Mouse (Mus musculus) heart, postnatal 25 days (tissue): ENCODE results near the gene Usp4. TPM values are rescaled to one million over a fixed set of nuclear protein-coding genes. Genes with fewer than 3 reads are reported as not detected.

ENCODE experiments used
- DNase-seq: peaks from one replicate; pipeline ENCODE4 v3.0.0; 2022; ENCODE audit warnings: low spot score
- intact Hi-C: fragments of 180-260 bp; cut with DNase I; formaldehyde crosslinking; loops from one replicate; pipeline ENCODE4 v1.15.1; 2025
- total RNA-seq, 2 experiments: library from RNA; stranded (reverse); gene quantifications; 2 replicates each; pipeline ENCODE4 v1.2.3; 2021

Gene Usp4
- total RNA-seq, 2 experiments from 2014 or later: 71.1 to 71.4 TPM

- intact Hi-C loops: loop anchor here (5.0 kb wide), 1 partner anchor 54 kb away; no protein-coding TSS in a partner anchor
- DNase-seq: no peak
Measured at GRCm38 (mm10) chr9:108398324-108398723, 50.7 kb downstream of the Usp4 start.

- peak; percentile 34 for DNase-seq
- intact Hi-C loops: no loop called here
Measured at GRCm38 (mm10) chr9:108401186-108401960, 53.7 kb downstream of the Usp4 start.

GRCm38 (mm10) chr9:108403081-108403480, 55.4 kb downstream of the Usp4 start:
- intact Hi-C loops: no loop called here
- DNase-seq: no peak

GRCm38 (mm10) chr9:108404451-108404850, 56.8 kb downstream of the Usp4 start:
- DNase-seq: no peak
- intact Hi-C loops: no loop called here

- intact Hi-C loops: no loop called here
- DNase-seq: no peak
Measured at GRCm38 (mm10) chr9:108409535-108409934, 61.9 kb downstream of the Usp4 start.

GRCm38 (mm10) chr9:108411381-108411942, 63.8 kb downstream of the Usp4 start:
- intact Hi-C loops: no loop called here
- DNase-seq: no peak

- intact Hi-C loops: no loop called here
- no peak for DNase-seq
Measured at GRCm38 (mm10) chr9:108412221-108412620, 64.6 kb downstream of the Usp4 start.

- intact Hi-C loops: no loop called here
- no peak for DNase-seq
Measured at GRCm38 (mm10) chr9:108428384-108428783, 80.7 kb downstream of the Usp4 start, which contains the start of gene Ccdc36. TSS of gene Ccdc36 (minus strand) at chr9:108428484.

- DNase-seq: no peak
- intact Hi-C loops: no loop called here
Measured at GRCm38 (mm10) chr9:108431431-108432067, 83.9 kb downstream of the Usp4 start.

- intact Hi-C loops: no loop called here
- DNase-seq: no peak
Measured at GRCm38 (mm10) chr9:108436182-108436581, 88.5 kb downstream of the Usp4 start, which contains the start of gene BC048562. TSS of gene BC048562 (plus strand) at chr9:108436482.

- no peak for DNase-seq
- intact Hi-C loops: no loop called here
Measured at GRCm38 (mm10) chr9:108439176-108439575, 91.5 kb downstream of the Usp4 start.

GRCm38 (mm10) chr9:108440485-108440884, 92.8 kb downstream of the Usp4 start:
- no peak for DNase-seq
- intact Hi-C loops: no loop called here

- intact Hi-C loops: no loop called here
- DNase-seq: no peak
Measured at GRCm38 (mm10) chr9:108441236-108441919, 93.7 kb downstream of the Usp4 start.

Other genes with a start within 250 kb of the Usp4 start
- under 1 TPM; 0.03 TPM for gene Bsn, start 157.5 kb upstream of the Usp4 start, total RNA-seq
- 100 to 1,000 TPM; 328 to 348 TPM for gene Dag1, start 83.9 kb upstream of the Usp4 start, total RNA-seq
- 10 to 100 TPM; 20.3 to 24.2 TPM for gene Nicn1, start 57.4 kb upstream of the Usp4 start, total RNA-seq
- 1 to 10 TPM; 4.9 to 6.6 TPM for gene Amt, start 51.0 kb upstream of the Usp4 start, total RNA-seq
- 100 to 1,000 TPM; 225 to 248 TPM for gene Rhoa, start 41.7 kb upstream of the Usp4 start, total RNA-seq
- 10 to 100 TPM; 39.2 to 47.2 TPM for gene Tcta, start 41.7 kb upstream of the Usp4 start, total RNA-seq
- gene Gpx1, start 8.9 kb upstream of the Usp4 start, total RNA-seq: 100 to 1,000 TPM; 108 to 130 TPM
- gene 1700102P08Rik, start 45.0 kb downstream of the Usp4 start, total RNA-seq: under 1 TPM; 0.73 to 0.78 TPM
- gene Ccdc36, start 80.6 kb downstream of the Usp4 start, total RNA-seq: not detected
- gene BC048562, start 88.6 kb downstream of the Usp4 start, total RNA-seq: not detected
- gene Ccdc71, start 112.7 kb downstream of the Usp4 start, total RNA-seq: 10 to 100 TPM; 25.8 to 26.4 TPM
- gene Klhdc8b, start 113.7 kb downstream of the Usp4 start, total RNA-seq: 10 to 100 TPM in 1 of 2 experiments, 1 to 10 TPM in 1; 9.5 to 10.1 TPM
- gene Lamb2, start 131.9 kb downstream of the Usp4 start, total RNA-seq: 100 to 1,000 TPM; 354 to 360 TPM
- gene Usp19, start 142.7 kb downstream of the Usp4 start, total RNA-seq: 10 to 100 TPM; 78.7 to 93.7 TPM
- gene Qars, start 159.9 kb downstream of the Usp4 start, total RNA-seq: 10 to 100 TPM; 74.2 to 74.3 TPM
- gene Qrich1, start 169.0 kb downstream of the Usp4 start, total RNA-seq: 10 to 100 TPM; 61.6 to 65.7 TPM
- gene Impdh2, start 212.4 kb downstream of the Usp4 start, total RNA-seq: 10 to 100 TPM; 47.5 to 47.6 TPM
- 10 to 100 TPM; 70.6 to 77.9 TPM for gene Ndufaf3, start 219.6 kb downstream of the Usp4 start, total RNA-seq
- 10 to 100 TPM; 21.0 to 21.3 TPM for gene Dalrd3, start 222.0 kb downstream of the Usp4 start, total RNA-seq
- 10 to 100 TPM; 14.3 to 16.1 TPM for gene Wdr6, start 230.9 kb downstream of the Usp4 start, total RNA-seq
- gene P4htm, start 249.8 kb downstream of the Usp4 start, total RNA-seq: 10 to 100 TPM; 14.5 to 18.5 TPM